Mouse (Mus musculus): Measurements from ENCODE around the gene Dok3. TPM values are rescaled to one million over a fixed set of nuclear protein-coding genes. Genes with fewer than 3 reads are reported as not detected.

The Dok3 gene
- polyA plus RNA-seq, 1 experiment = 21.9 TPM

DNA sequence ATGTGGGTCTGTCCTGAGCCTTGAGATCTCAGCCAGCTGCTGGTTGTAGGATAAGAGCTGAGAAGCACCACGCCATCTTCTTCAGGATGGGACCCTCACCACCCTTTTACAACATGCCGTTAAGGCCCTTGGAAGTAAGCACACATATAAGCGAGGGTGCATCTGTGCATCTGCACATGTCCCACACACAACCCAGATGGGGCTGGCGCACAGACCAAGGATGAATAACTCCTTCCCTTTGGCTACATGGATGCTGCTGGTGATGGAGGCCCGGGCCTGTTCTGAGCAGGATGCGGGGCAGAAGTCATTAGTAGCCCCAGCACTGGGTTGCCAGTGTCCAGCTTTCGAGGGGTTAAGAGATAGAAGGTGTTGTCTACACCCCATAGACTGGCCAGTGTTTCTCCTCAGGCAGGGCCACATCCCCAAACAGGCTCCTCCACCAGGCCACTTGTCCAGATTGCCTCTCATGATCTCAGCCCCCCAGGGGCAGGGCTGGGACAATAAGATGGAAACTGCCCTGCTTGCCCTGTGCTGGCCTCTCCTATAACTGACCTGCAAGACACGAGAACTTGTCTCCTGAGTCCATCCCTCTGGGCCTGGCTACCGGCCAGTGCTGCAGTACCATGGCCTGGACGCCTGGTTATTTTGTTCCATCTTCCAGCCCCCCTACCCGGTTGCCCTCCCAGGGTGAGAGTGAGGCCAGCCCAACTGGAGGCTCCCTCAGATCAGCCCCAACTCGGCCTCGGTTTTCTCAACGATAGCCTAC lies 42.9 kb downstream of the Dok3 start:
- Histone ChIP-seq H3K4me1 (replicated peaks; ENCODE audit: control insufficient read depth, insufficient read depth, low read length) (peaks cover 19% of the 10 kb centered on the region), H3K27ac (ENCODE audit: control insufficient read depth, insufficient read depth, low read length) (no peak overlapping the region)
- DNase-seq = no peak

GRCm38 (mm10) chr13:55484520-55485088 lies 44.5 kb downstream of the Dok3 start:
- TF ChIP-seq CTCF (IDR thresholded peaks at IDR 0.05; ENCODE audit: borderline replicate concordance, control insufficient read depth, extremely low read depth, insufficient read depth, low read length, poor library complexity) = no peak
- no peak for TF ChIP-seq POLR2A (IDR thresholded peaks at IDR 0.05; ENCODE audit: control insufficient read depth, extremely low read depth, insufficient read depth, low read length, poor library complexity)
- Histone ChIP-seq H3K27me3 (ENCODE audit: control insufficient read depth, insufficient read depth, low read length) (peaks cover 16% of the 10 kb centered on the region), H3K27ac (ENCODE audit: control insufficient read depth, insufficient read depth, low read length) (no peak overlapping the region), H3K36me3 (ENCODE audit: control insufficient read depth, insufficient read depth, low read length) (no peaks in the 10 kb centered on the region), H3K4me1 (replicated peaks; ENCODE audit: control insufficient read depth, insufficient read depth, low read length) (peaks cover 19% of the 10 kb centered on the region), H3K4me3 (ENCODE audit: control insufficient read depth, insufficient read depth, low read length) (no peak overlapping the region)
- 13% methylated on average over 7 of the region's 7 CpGs for WGBS
- DNase-seq = peak; percentile 55

More for the DNA sequence above, 42.9 kb downstream of the Dok3 start:
- H3K27me3 ChIP-seq (ENCODE audit: control insufficient read depth, insufficient read depth, low read length) = peaks cover 16% of the 10 kb centered on the region
- H3K4me3 ChIP-seq (ENCODE audit: control insufficient read depth, insufficient read depth, low read length) = no peak overlapping the region
- TF ChIP-seq POLR2A (IDR thresholded peaks at IDR 0.05; ENCODE audit: control insufficient read depth, extremely low read depth, insufficient read depth, low read length, poor library complexity) (no peak), CTCF (IDR thresholded peaks at IDR 0.05; ENCODE audit: borderline replicate concordance, control insufficient read depth, extremely low read depth, insufficient read depth, low read length, poor library complexity) (no peak)
- H3K36me3 ChIP-seq (ENCODE audit: control insufficient read depth, insufficient read depth, low read length) = no peaks in the 10 kb centered on the region
- 78% methylated on average over 14 of the region's 14 CpGs for WGBS

GRCm38 (mm10) chr13:55483593-55483992 lies 45.5 kb downstream of the Dok3 start:
- 51% methylated on average over 15 of the region's 15 CpGs for WGBS
- no peak for TF ChIP-seq CTCF (IDR thresholded peaks at IDR 0.05; ENCODE audit: borderline replicate concordance, control insufficient read depth, extremely low read depth, insufficient read depth, low read length, poor library complexity)
- TF ChIP-seq POLR2A (IDR thresholded peaks at IDR 0.05; ENCODE audit: control insufficient read depth, extremely low read depth, insufficient read depth, low read length, poor library complexity) = no peak
- H3K4me3 ChIP-seq (ENCODE audit: control insufficient read depth, insufficient read depth, low read length) = no peak overlapping the region
- H3K36me3 ChIP-seq (ENCODE audit: control insufficient read depth, insufficient read depth, low read length) = no peaks in the 10 kb centered on the region
- H3K4me1 ChIP-seq (replicated peaks; ENCODE audit: control insufficient read depth, insufficient read depth, low read length) = peaks cover 28% of the 10 kb centered on the region
- H3K27me3 ChIP-seq (ENCODE audit: control insufficient read depth, insufficient read depth, low read length) = peaks cover 13% of the 10 kb centered on the region
- DNase-seq = no peak
- H3K27ac ChIP-seq (ENCODE audit: control insufficient read depth, insufficient read depth, low read length) = no peak overlapping the region

GRCm38 (mm10) chr13:55483071-55483470 lies 46.0 kb downstream of the Dok3 start:
- WGBS = 86% methylated on average over 9 of the region's 9 CpGs
- TF ChIP-seq POLR2A (IDR thresholded peaks at IDR 0.05; ENCODE audit: control insufficient read depth, extremely low read depth, insufficient read depth, low read length, poor library complexity) (no peak), CTCF (IDR thresholded peaks at IDR 0.05; ENCODE audit: borderline replicate concordance, control insufficient read depth, extremely low read depth, insufficient read depth, low read length, poor library complexity) (no peak)
- Histone ChIP-seq H3K27me3 (ENCODE audit: control insufficient read depth, insufficient read depth, low read length) (peaks cover 10% of the 10 kb centered on the region), H3K36me3 (ENCODE audit: control insufficient read depth, insufficient read depth, low read length) (no peaks in the 10 kb centered on the region), H3K4me1 (replicated peaks; ENCODE audit: control insufficient read depth, insufficient read depth, low read length) (peaks cover 29% of the 10 kb centered on the region), H3K27ac (ENCODE audit: control insufficient read depth, insufficient read depth, low read length) (no peak overlapping the region), H3K4me3 (ENCODE audit: control insufficient read depth, insufficient read depth, low read length) (no peak overlapping the region)
- no peak for DNase-seq

DNA sequence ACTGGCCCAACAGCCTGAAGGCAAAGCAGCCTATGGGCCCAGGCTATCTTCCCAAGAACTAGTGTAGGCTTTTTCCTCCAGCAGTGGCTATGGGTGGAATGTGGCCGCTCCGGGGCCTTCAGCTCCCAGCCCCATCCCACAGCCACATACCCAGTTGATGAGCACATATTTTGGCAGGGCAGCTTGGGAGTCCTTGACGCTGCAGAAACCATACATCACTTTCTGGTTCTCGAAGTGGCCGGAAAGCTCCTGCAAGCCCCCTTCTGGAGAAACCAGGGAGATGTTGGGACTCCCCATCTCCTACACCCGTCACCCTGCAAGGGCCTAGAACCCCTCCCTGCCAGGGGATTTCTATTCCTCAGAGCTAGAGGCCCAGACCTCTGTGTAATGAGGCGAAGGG lies 46.6 kb downstream of the Dok3 start:
- peaks cover 5% of the 10 kb centered on the region for H3K27me3 ChIP-seq (ENCODE audit: control insufficient read depth, insufficient read depth, low read length)
- peaks cover 28% of the 10 kb centered on the region for H3K4me1 ChIP-seq (replicated peaks; ENCODE audit: control insufficient read depth, insufficient read depth, low read length)
- H3K36me3 ChIP-seq (ENCODE audit: control insufficient read depth, insufficient read depth, low read length) = no peaks in the 10 kb centered on the region
- H3K27ac ChIP-seq (ENCODE audit: control insufficient read depth, insufficient read depth, low read length) = no peak overlapping the region
- TF ChIP-seq CTCF (IDR thresholded peaks at IDR 0.05; ENCODE audit: borderline replicate concordance, control insufficient read depth, extremely low read depth, insufficient read depth, low read length, poor library complexity) (no peak), POLR2A (IDR thresholded peaks at IDR 0.05; ENCODE audit: control insufficient read depth, extremely low read depth, insufficient read depth, low read length, poor library complexity) (no peak)
- 95% methylated on average over 7 of the region's 7 CpGs for WGBS
- no peak for DNase-seq
- H3K4me3 ChIP-seq (ENCODE audit: control insufficient read depth, insufficient read depth, low read length) = no peak overlapping the region

GRCm38 (mm10) chr13:55479929-55480328 lies 49.2 kb downstream of the Dok3 start:
- TF ChIP-seq CTCF (IDR thresholded peaks at IDR 0.05; ENCODE audit: borderline replicate concordance, control insufficient read depth, extremely low read depth, insufficient read depth, low read length, poor library complexity) (no peak), POLR2A (IDR thresholded peaks at IDR 0.05; ENCODE audit: control insufficient read depth, extremely low read depth, insufficient read depth, low read length, poor library complexity) (no peak)
- Histone ChIP-seq H3K4me3 (ENCODE audit: control insufficient read depth, insufficient read depth, low read length) (no peak overlapping the region), H3K36me3 (ENCODE audit: control insufficient read depth, insufficient read depth, low read length) (no peaks in the 10 kb centered on the region), H3K4me1 (replicated peaks; ENCODE audit: control insufficient read depth, insufficient read depth, low read length) (peaks cover 19% of the 10 kb centered on the region), H3K27me3 (ENCODE audit: control insufficient read depth, insufficient read depth, low read length) (no peaks in the 10 kb centered on the region; the same call in 1 of the 2 replicates), H3K27ac (ENCODE audit: control insufficient read depth, insufficient read depth, low read length) (no peak overlapping the region)
- no peak for DNase-seq

All from thymus, adult 2 months (tissue).